Mouse (Mus musculus) heart, postnatal 0 days (tissue): ENCODE data around the gene H3f3a.

Source experiments
- CTCF ChIP-seq: IDR thresholded peaks from 2 replicates; pipeline ENCODE4 v1.5.1; 2016; ENCODE audit warnings: antibody characterized with exemption, control low read depth, low read depth
- EP300 ChIP-seq: IDR thresholded peaks from 2 replicates; pipeline ENCODE4 v1.6.1; 2016; ENCODE audit warnings: antibody characterized with exemption, low read depth

DNA sequence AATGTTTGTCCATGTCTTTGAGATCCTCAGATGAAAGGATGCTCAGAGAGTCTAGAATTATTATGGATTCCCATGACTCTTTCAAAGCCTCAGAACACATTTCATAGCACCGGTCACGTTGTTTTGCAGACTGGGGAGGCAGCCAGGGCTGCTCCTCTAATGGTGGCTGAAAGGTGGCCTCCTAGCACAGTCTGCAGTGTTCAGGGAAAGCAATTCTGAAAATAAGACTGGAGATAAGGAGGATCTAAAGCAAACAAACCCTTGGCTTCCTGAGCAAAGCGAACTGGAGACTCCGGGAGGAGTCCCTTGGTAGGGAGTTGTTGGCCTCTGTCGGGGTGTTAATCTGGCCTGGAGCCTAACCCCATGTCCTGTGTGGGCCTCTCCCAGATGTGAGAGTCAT, 23.4 kb upstream of the H3f3a start:
- TF ChIP-seq CTCF (no peak), EP300 (no peak)
